Mouse (Mus musculus) intestine, postnatal 0 days (tissue): ENCODE measurements at regions not wholly inside any gene's neighbourhood (a gene's known extent, or its start where the extent isn't known, plus 50 kb on each side); places are given as distances from the start of the nearest gene placed in this dataset.
"Not testable (repeated sequence)": the region's sequence is repeated elsewhere in the genome, so short reads cannot be mapped to it uniquely, and the experiment has no call there.

Experiments
- ATAC-seq: fragments of 200-750 bp; cut with Nextera tagmentation; 2 replicates; pipeline ENCODE4 v1.8.0; 2017; ENCODE audit warnings: mild to moderate bottlenecking, moderate TSS enrichment, moderate library complexity
- H3K27ac ChIP-seq: fragments of 300-500 bp; sonication (generic); 2 replicates; pipeline ENCODE4 v1.5.1; 2014; ENCODE audit warnings: mild to moderate bottlenecking, low read depth, low read length, moderate library complexity
- H3K27me3 ChIP-seq: fragments of 300-500 bp; sonication (generic); replicated peaks from 2 replicates; pipeline ENCODE4 v1.6.1; 2014; ENCODE audit warnings: low read length, mixed read lengths; ENCODE audit not compliant: control insufficient read depth, insufficient read depth
- H3K36me3 ChIP-seq: fragments of 300-500 bp; sonication (generic); 2 replicates; pipeline ENCODE4 v1.6.1; 2014; ENCODE audit warnings: mild to moderate bottlenecking, moderate library complexity; ENCODE audit not compliant: control insufficient read depth, insufficient read depth
- H3K4me1 ChIP-seq: fragments of 300-500 bp; sonication (generic); replicated peaks from 2 replicates; pipeline ENCODE4 v1.6.1; 2014; ENCODE audit warnings: antibody characterized with exemption, low read length, mixed read lengths; ENCODE audit not compliant: control insufficient read depth, insufficient read depth
- H3K4me2 ChIP-seq: fragments of 300-500 bp; sonication (generic); replicated peaks from 2 replicates; pipeline ENCODE4 v1.6.1; 2014; ENCODE audit warnings: low read depth, mild to moderate bottlenecking, moderate library complexity
- H3K4me3 ChIP-seq: fragments of 300-500 bp; sonication (generic); 2 replicates; pipeline ENCODE4 v1.5.1; 2014; ENCODE audit warnings: low read depth, low read length
- H3K9ac ChIP-seq: fragments of 300-500 bp; sonication (generic); 2 replicates; pipeline ENCODE4 v1.6.1; 2014; ENCODE audit warnings: mild to moderate bottlenecking, low read depth, low read length
- H3K9me3 ChIP-seq: fragments of 300-500 bp; sonication (generic); 2 replicates; pipeline ENCODE4 v1.6.1; 2016; ENCODE audit warnings: mixed run types; ENCODE audit not compliant: control insufficient read depth
- CTCF ChIP-seq: sonication (generic); IDR thresholded peaks from 2 replicates; pipeline ENCODE4 v1.5.1; 2016; ENCODE audit warnings: low read depth, mild to moderate bottlenecking, control low read depth, antibody characterized with exemption, moderate library complexity
- WGBS: fragments of 180-500 bp; shearing (Covaris S2); extraction: QIAGEN DNeasy Blood & Tissue Kit; methylation state at CpG from one replicate; pipeline ENCODE4 v1.1.7; 2014; 5-methylcytosine and 5-hydroxymethylcytosine counted together

- not testable (repeated sequence) for H3K9ac ChIP-seq, H3K27ac ChIP-seq, H3K36me3 ChIP-seq, H3K27me3 ChIP-seq, ATAC-seq, H3K4me2 ChIP-seq, H3K4me1 ChIP-seq, H3K4me3 ChIP-seq, H3K9me3 ChIP-seq
- 4% methylated on average over 5 of the region's 5 CpGs for WGBS
- TF ChIP-seq CTCF = peak; percentile 57
These were observed 246.9 kb upstream of the Snrpn start for GRCm38 (mm10) chr7:60386957-60387356.

DNA sequence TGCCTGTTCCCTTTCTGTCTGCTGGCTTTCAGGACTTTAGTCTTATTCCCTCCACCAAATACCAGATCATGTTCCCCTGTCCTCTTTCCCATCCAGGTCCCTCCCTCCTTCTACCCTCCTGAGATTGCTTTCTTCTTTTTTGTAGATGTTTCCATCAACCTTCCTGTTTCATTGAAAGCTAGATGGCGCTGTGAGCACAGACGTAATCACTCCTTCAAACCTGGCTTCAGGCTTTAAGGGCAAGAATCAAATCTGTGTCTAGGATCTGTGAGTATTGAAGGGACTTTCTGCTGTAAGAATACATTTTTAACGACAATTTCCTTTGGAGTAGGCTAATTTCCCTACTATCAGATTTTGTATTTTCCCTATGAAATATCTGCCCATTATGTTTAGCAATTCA, 234.0 kb upstream of the Snrpn start:
- H3K9ac ChIP-seq, H3K4me2 ChIP-seq, ATAC-seq, H3K36me3 ChIP-seq, H3K4me3 ChIP-seq, H3K27ac ChIP-seq, H3K9me3 ChIP-seq, H3K4me1 ChIP-seq, H3K27me3 ChIP-seq: not testable (repeated sequence)
- 25% methylated on average over 3 of the region's 3 CpGs for WGBS

GRCm38 (mm10) chr7:60352206-60352605, 212.2 kb upstream of the Snrpn start:
- not testable (repeated sequence) for H3K4me1 ChIP-seq, ATAC-seq
- 70% methylated on average over 2 of the region's 2 CpGs for WGBS

More at GRCm38 (mm10) chr7:60352206-60352605, 212.2 kb upstream of the Snrpn start:
- H3K9ac ChIP-seq, H3K27me3 ChIP-seq, H3K36me3 ChIP-seq, H3K4me3 ChIP-seq, H3K27ac ChIP-seq, H3K4me2 ChIP-seq, H3K9me3 ChIP-seq: not testable (repeated sequence)
